Mouse (Mus musculus): Measurements from ENCODE around the gene Psmc1.
A peak's percentile ranks its signal among the peaks of the same experiment; 100 is the strongest.

GRCm38 (mm10) chr12:100167931-100168871 is 58.2 kb downstream of the Psmc1 start:
- no peak for TF ChIP-seq CTCF (IDR thresholded peaks at IDR 0.05; ENCODE audit: low read depth)
- 0 out of 2 replicates have a peak, but pooled peaks have one; percentile 13 for TF ChIP-seq EP300 (IDR thresholded peaks at IDR 0.05; ENCODE audit: low read depth)

Measured in liver, postnatal 0 days (tissue).